ENCODE assay signal across 9 mouse cellular contexts in the genomic region with DNA sequence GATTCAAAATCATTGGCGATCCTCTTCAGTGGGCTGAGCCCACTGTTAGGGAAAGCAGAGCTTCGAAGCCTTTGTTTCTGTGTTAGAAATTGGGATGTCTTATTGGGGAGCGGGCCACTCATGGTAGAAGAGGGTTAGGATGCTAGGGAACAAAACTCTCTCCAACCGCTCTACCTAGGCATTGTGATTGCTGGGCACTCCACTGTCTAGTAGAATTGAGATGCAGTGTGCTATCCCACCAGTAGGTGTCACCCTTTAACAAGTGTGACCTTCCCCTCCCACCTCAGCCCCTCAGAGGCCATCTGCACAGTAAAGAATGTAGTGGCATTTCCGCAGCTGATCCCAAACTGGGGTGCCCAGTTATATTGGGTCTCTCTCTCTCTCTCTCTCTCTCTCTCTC. TPM values are rescaled to one million over a fixed set of nuclear protein-coding genes. Genes with fewer than 3 reads are reported as not detected.
DNase-seq lines count a peak whose midpoint lies in the region; ATAC-seq lines count a peak whose summit lies in the region.
"Had no signal": no experiment of that assay in that cellular context is flagged by ENCODE, and none has a peak within 500 bp of the region (broad histone marks: within the 10 kb centered on the region; RNA-seq: fewer than 3 reads in every experiment).

No protein-coding gene starts in this region.

- no peaks in the 10 kb centered on the region for H3K9me3 ChIP-seq in hindbrain, embryonic 12.5 days (replicated peaks)

- peak; percentile 76 for DNase-seq in MEL-GATA-1-ER (ENCODE audit: extremely low read depth, low read depth)
- peak; percentile 65 for DNase-seq in cerebellum, adult 8-10 months
- DNase-seq in frontal cortex, adult 2 months (ENCODE audit: extremely low spot score in 1 of 2, low spot score in 1 of 2), result peak; percentile 68 to 93
- DNase-seq in layer of hippocampus, postnatal 10 days (ENCODE audit: low spot score in 2 of 2), result peak; percentile 89 to 91
- peak; percentile 90 for DNase-seq in lung, postnatal 10 days
- DNase-seq in retina, adult 2 months (ENCODE audit: low read depth, low spot score), result peak; percentile 45
- DNase-seq in thymus, postnatal 25 days, result peak; percentile 91

- H3K36me3 ChIP-seq in hindbrain, embryonic 12.5 days, result no peaks in the 10 kb centered on the region

- H3K4me1 ChIP-seq in hindbrain, embryonic 12.5 days, result 0 out of 2 replicates have a peak, but pooled peaks cover 4% of the 10 kb centered on the region

- H3K27me3 ChIP-seq in hindbrain, embryonic 12.5 days, result 0 out of 2 replicates have a peak, but pooled peaks cover 4% of the 10 kb centered on the region

- ATAC-seq in hindbrain, embryonic 12.5 days (ENCODE audit: low FRiP score), result peak; percentile 68

- H3K27ac ChIP-seq in hindbrain, embryonic 12.5 days, result no peak overlapping the region

- 19% methylated on average over 5 of the region's 5 CpGs for WGBS in hindbrain, embryonic 12.5 days

- no peak overlapping the region for H3K4me2 ChIP-seq in hindbrain, embryonic 12.5 days (replicated peaks)

- H3K9ac ChIP-seq in hindbrain, embryonic 12.5 days, result no peak overlapping the region

- H3K4me3 ChIP-seq in hindbrain, embryonic 12.5 days, result no peak overlapping the region
- H3K4me3 ChIP-seq: myocyte had no signal

RNA-seq across cellular contexts. Expression of gene Dlx2, which starts 52.2 kb away (rescaled TPM):
- polyA plus RNA-seq in frontal cortex, adult 2 months (2012; rRNA removed), result 25.4 and 28.1 TPM in 2 replicates
- polyA plus RNA-seq in hindbrain, embryonic 12.5 days (2016; fragmentation: Nextera tagmentation; extraction: Ambion mirVana), result 4.7 and 5.3 TPM in 2 replicates
- 1 to 10 TPM; 7.7 to 8.6 TPM for total RNA-seq in layer of hippocampus, postnatal 10 days (2021)
